Mouse (Mus musculus): ENCODE measurements around the gene Tnnc1.

DNA sequence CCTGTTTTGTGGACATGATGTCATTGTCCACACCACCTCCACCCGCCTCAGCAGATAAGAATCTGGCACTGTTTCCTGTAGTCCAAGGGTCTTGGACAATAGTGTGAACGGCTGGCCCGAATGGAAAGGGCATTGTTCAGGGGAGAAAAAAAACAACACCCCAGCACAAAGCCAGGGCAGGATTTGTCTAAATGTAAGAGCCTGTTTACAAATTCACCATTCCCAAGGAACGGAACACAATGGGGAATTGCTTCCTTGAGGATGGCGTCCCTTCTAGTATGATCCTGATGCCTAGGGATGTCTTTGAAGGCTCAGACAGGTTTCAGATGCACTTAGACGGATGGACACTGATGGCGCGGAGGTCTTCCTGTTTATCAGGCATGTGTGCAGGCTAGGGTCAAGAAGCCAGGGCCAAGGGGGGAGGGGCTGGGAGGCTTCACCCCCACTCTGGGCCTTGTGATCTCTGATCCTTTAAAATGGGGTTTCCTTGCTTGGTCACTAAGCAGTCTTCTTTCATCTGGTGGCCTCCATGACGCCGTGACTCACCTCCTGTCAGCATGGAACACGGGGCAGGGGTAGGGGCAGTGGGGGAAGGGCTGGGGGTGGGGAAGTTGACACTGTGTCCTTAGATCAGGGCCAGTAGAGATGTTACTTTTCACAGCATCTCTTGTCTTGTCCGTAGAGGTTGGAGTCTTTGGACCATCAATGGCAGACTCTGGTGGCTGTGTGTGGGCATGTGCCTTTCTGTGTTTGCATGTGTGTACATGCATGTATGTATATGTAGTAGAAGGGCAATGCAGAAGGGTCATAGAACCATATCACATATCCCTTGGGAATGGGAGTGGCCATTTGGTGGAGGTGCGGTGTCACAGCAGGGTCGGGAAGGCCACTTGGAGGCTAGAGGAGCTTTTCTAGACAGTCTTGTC lies 25.2 kb downstream of the Tnnc1 start:
- TF ChIP-seq CTCF (IDR thresholded peaks at IDR 0.05; ENCODE audit: insufficient read depth, low read depth, low read length): no peak
- TF ChIP-seq POLR2A (IDR thresholded peaks at IDR 0.05; ENCODE audit: insufficient read depth, low read depth, low read length): no peak

All from olfactory bulb, adult 2 months (tissue).